Mouse (Mus musculus): ENCODE results near the gene Gins2. TPM values are rescaled to one million over a fixed set of nuclear protein-coding genes. Genes with fewer than 3 reads are reported as not detected.

Gins2 gene
- polyA plus RNA-seq, 1 experiment from 2014 or later: 77.5 TPM

GRCm38 (mm10) chr8:120562680-120563347, 26.3 kb downstream of the Gins2 start:
- no peak for ATAC-seq
- peak overlapping the region; percentile 22; the same call in 1 of the 2 replicates for H3K9ac ChIP-seq
- H3K27ac ChIP-seq: peak overlapping the region; percentile 68
- H3K9me3 ChIP-seq (replicated peaks): no peaks in the 10 kb centered on the region
- H3K36me3 ChIP-seq: peaks cover 99% of the 10 kb centered on the region
- H3K4me3 ChIP-seq: no peak overlapping the region
- peaks cover 79% of the 10 kb centered on the region for H3K4me1 ChIP-seq
- WGBS (ENCODE audit: insufficient replicate concordance): 80% methylated on average over 18 of the region's 18 CpGs
- H3K27me3 ChIP-seq (replicated peaks): no peaks in the 10 kb centered on the region
- no peak overlapping the region for H3K4me2 ChIP-seq

GRCm38 (mm10) chr8:120561539-120562435, 27.3 kb downstream of the Gins2 start:
- Histone ChIP-seq H3K9me3 (replicated peaks) (no peaks in the 10 kb centered on the region), H3K27me3 (replicated peaks) (no peaks in the 10 kb centered on the region), H3K9ac (no peak overlapping the region), H3K4me2 (no peak overlapping the region), H3K4me3 (no peak overlapping the region), H3K4me1 (peaks cover 89% of the 10 kb centered on the region), H3K27ac (0 out of 2 replicates have a peak overlapping the region, but pooled peaks have one; percentile 18), H3K36me3 (peaks cover 99% of the 10 kb centered on the region)
- 78% methylated on average over 22 of the region's 22 CpGs for WGBS (ENCODE audit: insufficient replicate concordance)
- no peak for ATAC-seq

GRCm38 (mm10) chr8:120560535-120560934, 28.6 kb downstream of the Gins2 start:
- H3K27me3 ChIP-seq (replicated peaks): no peaks in the 10 kb centered on the region
- no peak overlapping the region for H3K4me3 ChIP-seq
- no peak overlapping the region for H3K9ac ChIP-seq
- no peak overlapping the region for H3K27ac ChIP-seq
- ATAC-seq: no peak
- no peak overlapping the region for H3K4me2 ChIP-seq
- no peaks in the 10 kb centered on the region for H3K9me3 ChIP-seq (replicated peaks)
- peaks cover 99% of the 10 kb centered on the region for H3K36me3 ChIP-seq
- H3K4me1 ChIP-seq: peaks cover 98% of the 10 kb centered on the region
- WGBS (ENCODE audit: insufficient replicate concordance): 82% methylated on average over 5 of the region's 5 CpGs

GRCm38 (mm10) chr8:120559654-120560053, 29.4 kb downstream of the Gins2 start:
- no peak overlapping the region for H3K4me3 ChIP-seq
- ATAC-seq: no peak
- H3K4me2 ChIP-seq: no peak overlapping the region
- H3K4me1 ChIP-seq: peaks cover 99% of the 10 kb centered on the region
- H3K9me3 ChIP-seq (replicated peaks): no peaks in the 10 kb centered on the region
- H3K9ac ChIP-seq: no peak overlapping the region
- no peak overlapping the region for H3K27ac ChIP-seq
- 77% methylated on average over 11 of the region's 11 CpGs for WGBS (ENCODE audit: insufficient replicate concordance)
- H3K36me3 ChIP-seq: peaks cover 100% of the 10 kb centered on the region
- H3K27me3 ChIP-seq (replicated peaks): no peaks in the 10 kb centered on the region

- WGBS (ENCODE audit: insufficient replicate concordance): 81% methylated on average over 4 of the region's 4 CpGs
- H3K27ac ChIP-seq: no peak overlapping the region
Observed at GRCm38 (mm10) chr8:120558162-120558561, 30.9 kb downstream of the Gins2 start.

GRCm38 (mm10) chr8:120557170-120557965, 31.7 kb downstream of the Gins2 start:
- 67% methylated on average over 15 of the region's 15 CpGs for WGBS (ENCODE audit: insufficient replicate concordance)
- H3K9me3 ChIP-seq (replicated peaks): no peaks in the 10 kb centered on the region
- peak overlapping the region; percentile 39 for H3K9ac ChIP-seq
- H3K27ac ChIP-seq: 0 out of 2 replicates have a peak overlapping the region, but pooled peaks have one; percentile 67
- H3K4me2 ChIP-seq: no peak overlapping the region
- H3K4me3 ChIP-seq: no peak overlapping the region
- H3K27me3 ChIP-seq (replicated peaks): no peaks in the 10 kb centered on the region
- peaks cover 99% of the 10 kb centered on the region for H3K36me3 ChIP-seq
- H3K4me1 ChIP-seq: peaks cover 92% of the 10 kb centered on the region
- no peak for ATAC-seq

More at GRCm38 (mm10) chr8:120558162-120558561, 30.9 kb downstream of the Gins2 start:
- H3K36me3 ChIP-seq: peaks cover 100% of the 10 kb centered on the region
- no peaks in the 10 kb centered on the region for H3K27me3 ChIP-seq (replicated peaks)
- H3K4me1 ChIP-seq: peaks cover 99% of the 10 kb centered on the region
- no peak overlapping the region for H3K9ac ChIP-seq
- no peak overlapping the region for H3K4me2 ChIP-seq
- no peaks in the 10 kb centered on the region for H3K9me3 ChIP-seq (replicated peaks)
- no peak for ATAC-seq
- H3K4me3 ChIP-seq: no peak overlapping the region

GRCm38 (mm10) chr8:120556198-120556892, 32.8 kb downstream of the Gins2 start:
- WGBS (ENCODE audit: insufficient replicate concordance): 44% methylated on average over 20 of the region's 20 CpGs
- ATAC-seq: 0 out of 2 replicates have a peak, but pooled peaks have one; percentile 12
- peaks cover 91% of the 10 kb centered on the region for H3K4me1 ChIP-seq
- H3K27me3 ChIP-seq (replicated peaks): no peaks in the 10 kb centered on the region
- peak overlapping the region; percentile 67 for H3K27ac ChIP-seq
- no peak overlapping the region for H3K4me3 ChIP-seq
- peak overlapping the region; percentile 39 for H3K9ac ChIP-seq
- peak overlapping the region; percentile 34 for H3K4me2 ChIP-seq
- H3K36me3 ChIP-seq: peaks cover 98% of the 10 kb centered on the region
- no peaks in the 10 kb centered on the region for H3K9me3 ChIP-seq (replicated peaks)

- H3K9ac ChIP-seq: no peak overlapping the region
- H3K27me3 ChIP-seq (replicated peaks): no peaks in the 10 kb centered on the region
- no peak overlapping the region for H3K4me3 ChIP-seq
- WGBS (ENCODE audit: insufficient replicate concordance): 90% methylated on average over 18 of the region's 18 CpGs
- H3K4me1 ChIP-seq: peaks cover 91% of the 10 kb centered on the region
- H3K36me3 ChIP-seq: peaks cover 98% of the 10 kb centered on the region
- H3K9me3 ChIP-seq (replicated peaks): no peaks in the 10 kb centered on the region
- ATAC-seq: no peak
- H3K4me2 ChIP-seq: no peak overlapping the region
- H3K27ac ChIP-seq: no peak overlapping the region
Observed at GRCm38 (mm10) chr8:120554466-120555039, 34.6 kb downstream of the Gins2 start.

GRCm38 (mm10) chr8:120553441-120554123, 35.5 kb downstream of the Gins2 start:
- H3K9ac ChIP-seq: no peak overlapping the region
- no peaks in the 10 kb centered on the region for H3K9me3 ChIP-seq (replicated peaks)
- H3K27ac ChIP-seq: no peak overlapping the region
- H3K27me3 ChIP-seq (replicated peaks): no peaks in the 10 kb centered on the region
- no peak overlapping the region for H3K4me3 ChIP-seq
- ATAC-seq: no peak; the same call in 1 of the 2 replicates
- peaks cover 98% of the 10 kb centered on the region for H3K36me3 ChIP-seq
- peaks cover 92% of the 10 kb centered on the region for H3K4me1 ChIP-seq
- H3K4me2 ChIP-seq: no peak overlapping the region
- WGBS (ENCODE audit: insufficient replicate concordance): 90% methylated on average over 24 of the region's 24 CpGs

GRCm38 (mm10) chr8:120552509-120552908, 36.6 kb downstream of the Gins2 start:
- Histone ChIP-seq H3K4me3 (no peak overlapping the region), H3K36me3 (peaks cover 98% of the 10 kb centered on the region), H3K9ac (no peak overlapping the region), H3K4me1 (peaks cover 92% of the 10 kb centered on the region), H3K9me3 (replicated peaks) (no peaks in the 10 kb centered on the region), H3K27me3 (replicated peaks) (no peaks in the 10 kb centered on the region), H3K27ac (no peak overlapping the region), H3K4me2 (no peak overlapping the region)
- WGBS (ENCODE audit: insufficient replicate concordance): 88% methylated on average over 11 of the region's 11 CpGs
- no peak for ATAC-seq
